Mouse (Mus musculus): Measurements from ENCODE around the gene Cnbd2. TPM values are rescaled to one million over a fixed set of nuclear protein-coding genes. Genes with fewer than 3 reads are reported as not detected.

The Cnbd2 gene
- total RNA-seq, 1 experiment from 2014 or later = 3.8 TPM

DNA sequence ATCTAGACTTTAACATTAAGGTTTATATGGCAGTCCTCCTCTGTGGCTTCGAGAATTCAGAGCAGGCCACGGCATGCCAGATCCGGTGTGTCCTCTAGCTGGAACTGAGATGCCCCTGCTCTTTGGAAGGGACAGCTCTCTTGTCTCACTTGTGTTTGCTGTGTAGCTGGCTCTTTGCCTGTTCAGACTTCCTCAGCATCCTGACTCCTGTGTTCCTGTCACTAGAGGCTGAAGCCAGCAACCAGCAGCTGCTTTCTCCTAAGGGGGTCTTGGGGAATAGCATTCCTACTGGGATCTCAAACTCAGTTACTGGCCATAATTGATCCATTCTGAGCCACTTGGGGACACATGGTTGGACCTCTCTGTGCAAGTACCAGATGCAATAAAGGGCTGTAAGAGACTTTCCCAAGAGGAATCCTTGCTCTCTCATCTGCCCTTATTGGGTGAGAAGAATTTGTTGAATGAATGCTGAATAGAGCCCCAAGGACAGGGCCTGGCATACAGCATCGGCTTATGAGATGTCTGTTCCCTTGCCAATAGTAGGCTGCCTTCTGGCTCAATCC, 37.3 kb downstream of the Cnbd2 start:
- ATAC-seq (replicated peaks in 1 of 2; ENCODE audit: insufficient read depth in 1 of 2, low FRiP score in 2 of 2, low TSS enrichment in 1 of 2, low read depth in 1 of 2, poor library complexity in 2 of 2, severe bottlenecking in 2 of 2) = no peak

GRCm38 (mm10) chr2:156351243-156351642, 39.1 kb downstream of the Cnbd2 start:
- no peak for ATAC-seq (replicated peaks in 1 of 2; ENCODE audit: insufficient read depth in 1 of 2, low FRiP score in 2 of 2, low TSS enrichment in 1 of 2, low read depth in 1 of 2, poor library complexity in 2 of 2, severe bottlenecking in 2 of 2)

- ATAC-seq (replicated peaks in 1 of 2; ENCODE audit: insufficient read depth in 1 of 2, low FRiP score in 2 of 2, low TSS enrichment in 1 of 2, low read depth in 1 of 2, poor library complexity in 2 of 2, severe bottlenecking in 2 of 2) = no peak
Observed at GRCm38 (mm10) chr2:156352413-156353165, 40.5 kb downstream of the Cnbd2 start.

GRCm38 (mm10) chr2:156353265-156353692, 41.2 kb downstream of the Cnbd2 start:
- no peak for ATAC-seq (replicated peaks in 1 of 2; ENCODE audit: insufficient read depth in 1 of 2, low FRiP score in 2 of 2, low TSS enrichment in 1 of 2, low read depth in 1 of 2, poor library complexity in 2 of 2, severe bottlenecking in 2 of 2)

DNA sequence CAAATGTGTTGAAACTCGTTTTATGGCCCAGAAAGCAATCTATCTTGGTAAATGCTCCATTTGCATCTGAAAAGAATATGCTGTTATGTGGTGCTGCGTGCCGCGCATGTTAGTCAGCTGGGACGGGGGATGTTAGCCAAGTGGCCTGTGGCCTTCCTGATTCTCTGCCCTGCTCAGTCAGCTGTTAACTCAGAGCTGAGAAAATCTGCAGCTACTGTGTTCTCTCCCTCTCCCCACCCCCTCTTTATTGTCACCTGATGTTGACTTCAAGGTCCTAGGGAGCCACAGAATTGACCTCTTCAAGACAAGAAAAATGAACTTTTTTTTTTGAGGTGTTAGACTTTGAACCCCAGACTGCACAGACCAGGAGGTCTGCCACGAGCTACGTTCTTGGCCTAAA, 43.9 kb downstream of the Cnbd2 start:
- ATAC-seq (replicated peaks in 1 of 2; ENCODE audit: insufficient read depth in 1 of 2, low FRiP score in 2 of 2, low TSS enrichment in 1 of 2, low read depth in 1 of 2, poor library complexity in 2 of 2, severe bottlenecking in 2 of 2) = no peak

DNA sequence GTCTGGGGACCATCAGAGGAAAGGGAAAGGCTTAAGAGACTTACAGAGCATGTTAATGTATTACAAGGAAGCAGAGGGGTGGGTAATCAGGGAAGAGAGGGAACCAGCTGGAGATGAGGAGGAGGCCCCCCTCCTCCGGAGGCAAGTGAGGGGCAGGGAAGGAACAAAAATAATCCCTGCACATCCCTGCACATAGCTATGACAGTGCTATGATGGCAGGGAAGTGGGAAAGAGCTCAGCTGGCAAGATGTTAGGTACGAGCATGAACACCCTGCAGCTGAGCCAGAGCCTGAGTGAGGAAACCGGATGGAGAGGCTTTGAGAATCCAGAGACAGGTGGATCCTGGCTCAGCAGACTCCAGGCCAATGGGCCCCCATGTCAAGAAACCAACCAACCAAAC, 56.4 kb downstream of the Cnbd2 start:
- ATAC-seq (replicated peaks in 1 of 2; ENCODE audit: insufficient read depth in 1 of 2, low FRiP score in 2 of 2, low TSS enrichment in 1 of 2, low read depth in 1 of 2, poor library complexity in 2 of 2, severe bottlenecking in 2 of 2) = no peak

- ATAC-seq (replicated peaks in 1 of 2; ENCODE audit: insufficient read depth in 1 of 2, low FRiP score in 2 of 2, low TSS enrichment in 1 of 2, low read depth in 1 of 2, poor library complexity in 2 of 2, severe bottlenecking in 2 of 2) = no peak
Observed at GRCm38 (mm10) chr2:156370896-156371295, 58.8 kb downstream of the Cnbd2 start.

DNA sequence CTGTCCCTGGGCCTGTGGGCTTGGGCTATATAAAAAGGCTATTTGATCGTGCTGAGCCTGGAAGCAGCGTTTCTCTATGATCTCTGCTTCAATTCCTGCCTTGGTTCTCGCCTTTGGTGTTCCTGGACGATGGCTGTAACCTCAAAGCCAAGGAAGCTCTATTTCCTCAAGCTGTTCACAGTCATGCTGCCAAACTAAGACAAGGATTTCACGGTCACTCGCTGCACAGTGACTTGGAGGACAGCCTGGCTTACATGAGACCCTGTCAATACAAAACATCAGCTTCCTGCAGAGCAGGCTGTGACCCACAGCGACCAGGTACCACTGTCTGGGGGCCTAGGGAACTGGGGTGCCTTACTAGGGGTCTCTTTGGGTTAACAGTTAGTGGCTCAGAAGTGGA, 64.9 kb downstream of the Cnbd2 start:
- ATAC-seq (replicated peaks in 1 of 2; ENCODE audit: insufficient read depth in 1 of 2, low FRiP score in 2 of 2, low TSS enrichment in 1 of 2, low read depth in 1 of 2, poor library complexity in 2 of 2, severe bottlenecking in 2 of 2) = no peak

DNA sequence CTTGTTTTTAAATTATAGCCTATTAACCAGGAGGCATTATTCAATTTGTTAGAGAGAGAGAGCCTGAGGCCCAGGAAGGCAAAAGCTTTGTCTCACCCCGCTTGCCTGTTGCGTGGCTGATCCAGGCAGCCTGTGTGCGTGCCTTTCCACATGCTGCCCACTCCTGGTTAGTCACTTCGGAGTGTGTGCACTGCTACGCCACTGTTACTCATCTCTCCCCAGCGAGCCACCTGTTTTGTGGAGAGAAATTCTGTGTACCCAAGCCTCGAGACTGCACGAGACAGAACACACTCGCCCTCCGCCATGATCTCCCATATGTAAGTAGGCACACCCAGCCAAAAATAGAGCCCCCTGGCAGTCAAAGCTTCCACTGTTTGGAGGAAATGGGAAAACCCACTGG, 67.8 kb downstream of the Cnbd2 start:
- ATAC-seq (replicated peaks in 1 of 2; ENCODE audit: insufficient read depth in 1 of 2, low FRiP score in 2 of 2, low TSS enrichment in 1 of 2, low read depth in 1 of 2, poor library complexity in 2 of 2, severe bottlenecking in 2 of 2) = no peak

- no peak for ATAC-seq (replicated peaks in 1 of 2; ENCODE audit: insufficient read depth in 1 of 2, low FRiP score in 2 of 2, low TSS enrichment in 1 of 2, low read depth in 1 of 2, poor library complexity in 2 of 2, severe bottlenecking in 2 of 2)
Observed at GRCm38 (mm10) chr2:156381350-156381749, 69.3 kb downstream of the Cnbd2 start.

DNA sequence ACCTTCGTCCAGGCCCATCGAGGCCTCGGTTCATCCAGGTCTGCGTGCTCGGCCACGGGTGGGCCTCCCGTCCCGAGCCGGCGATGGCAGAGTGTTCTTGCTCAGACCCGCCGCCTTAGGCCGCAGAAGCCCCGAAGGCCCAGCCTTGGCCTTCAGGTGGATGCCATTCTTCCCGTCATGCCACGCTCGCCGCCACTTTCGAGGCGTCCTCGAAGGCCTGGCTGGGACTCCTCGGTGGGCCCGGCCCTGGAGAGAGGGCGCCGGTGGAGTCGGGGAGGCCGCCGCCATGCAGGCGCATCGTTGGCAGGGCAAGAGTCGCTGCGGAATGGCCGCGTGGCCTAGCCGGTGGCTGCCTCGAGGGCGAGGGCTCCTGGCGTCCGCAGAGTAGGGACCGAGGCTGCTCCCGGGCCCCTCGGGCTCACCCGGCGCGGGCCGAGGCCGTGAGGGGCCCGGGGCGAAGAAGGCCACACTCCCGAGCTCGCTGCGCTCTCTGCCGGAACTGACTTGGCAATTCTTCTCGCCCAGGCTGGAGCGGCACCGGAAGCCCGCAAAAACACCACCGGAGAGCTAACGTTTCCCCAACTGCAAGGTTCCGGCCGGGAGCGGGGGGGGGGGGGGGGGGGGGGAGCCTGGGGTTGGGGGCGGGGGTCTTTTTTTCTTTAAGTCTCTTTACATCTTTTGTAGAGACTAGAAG, 80.5 kb downstream of the Cnbd2 start:
- ATAC-seq (replicated peaks in 1 of 2; ENCODE audit: insufficient read depth in 1 of 2, low FRiP score in 2 of 2, low TSS enrichment in 1 of 2, low read depth in 1 of 2, poor library complexity in 2 of 2, severe bottlenecking in 2 of 2) = peak; percentile 83 to 96

DNA sequence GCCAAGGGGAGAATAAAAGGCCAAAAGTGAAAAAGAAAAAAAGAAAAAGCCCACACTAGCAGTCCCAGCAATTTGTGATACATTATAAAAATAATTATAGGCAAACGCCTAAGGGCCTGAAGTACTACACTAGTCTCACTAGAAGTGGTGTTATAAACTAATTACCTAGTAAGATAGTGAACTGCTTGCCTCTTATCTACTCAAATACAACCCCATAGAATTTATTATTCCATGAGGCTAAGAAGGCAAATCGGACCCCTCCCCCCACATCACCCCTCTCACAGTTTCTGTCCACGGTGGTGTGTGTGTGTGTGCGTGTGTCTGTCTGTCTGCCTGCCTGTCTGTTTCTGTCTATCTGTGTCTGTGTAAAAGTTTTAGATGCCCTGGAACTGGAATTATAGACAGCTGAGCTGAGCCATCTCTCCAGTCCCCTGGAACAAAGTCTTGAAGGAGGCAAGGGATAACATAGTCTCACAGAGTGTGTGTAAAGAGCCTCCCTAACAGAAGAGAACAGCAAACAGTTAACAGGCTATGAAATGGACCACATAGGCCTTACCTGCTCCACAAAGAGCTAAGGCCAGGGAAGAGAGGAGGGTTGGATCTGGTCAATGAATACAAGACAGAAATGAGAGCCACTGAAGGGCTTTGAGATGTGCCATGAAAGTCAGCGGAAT, 81.2 kb downstream of the Cnbd2 start:
- no peak for ATAC-seq (replicated peaks in 1 of 2; ENCODE audit: insufficient read depth in 1 of 2, low FRiP score in 2 of 2, low TSS enrichment in 1 of 2, low read depth in 1 of 2, poor library complexity in 2 of 2, severe bottlenecking in 2 of 2)

DNA sequence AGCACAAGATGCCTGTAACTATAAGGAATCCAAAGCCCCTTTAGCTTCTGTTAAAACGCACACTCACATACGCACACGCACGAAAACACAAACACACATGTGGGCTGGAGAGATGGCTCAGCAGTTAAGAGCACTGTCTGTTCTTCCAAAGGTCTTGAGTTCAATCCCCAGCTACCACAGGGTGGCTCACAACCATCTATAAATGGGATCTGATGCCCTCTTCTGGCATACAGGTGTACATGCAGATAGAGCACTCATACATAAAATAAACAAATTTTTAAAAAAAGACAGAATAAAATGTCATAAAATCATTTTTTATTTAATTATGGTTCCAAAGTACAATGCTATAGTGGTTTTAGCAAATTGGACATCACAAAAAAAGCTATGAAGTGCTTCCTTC, 82.2 kb downstream of the Cnbd2 start:
- no peak for ATAC-seq (replicated peaks in 1 of 2; ENCODE audit: insufficient read depth in 1 of 2, low FRiP score in 2 of 2, low TSS enrichment in 1 of 2, low read depth in 1 of 2, poor library complexity in 2 of 2, severe bottlenecking in 2 of 2)

- ATAC-seq (replicated peaks in 1 of 2; ENCODE audit: insufficient read depth in 1 of 2, low FRiP score in 2 of 2, low TSS enrichment in 1 of 2, low read depth in 1 of 2, poor library complexity in 2 of 2, severe bottlenecking in 2 of 2) = no peak
Observed at GRCm38 (mm10) chr2:156396096-156396495, 84.0 kb downstream of the Cnbd2 start.

- no peak for ATAC-seq (replicated peaks in 1 of 2; ENCODE audit: insufficient read depth in 1 of 2, low FRiP score in 2 of 2, low TSS enrichment in 1 of 2, low read depth in 1 of 2, poor library complexity in 2 of 2, severe bottlenecking in 2 of 2)
Observed at GRCm38 (mm10) chr2:156397988-156398387, 85.9 kb downstream of the Cnbd2 start.

- ATAC-seq (replicated peaks in 1 of 2; ENCODE audit: insufficient read depth in 1 of 2, low FRiP score in 2 of 2, low TSS enrichment in 1 of 2, low read depth in 1 of 2, poor library complexity in 2 of 2, severe bottlenecking in 2 of 2) = no peak
Observed at GRCm38 (mm10) chr2:156399485-156399884, 87.4 kb downstream of the Cnbd2 start.

DNA sequence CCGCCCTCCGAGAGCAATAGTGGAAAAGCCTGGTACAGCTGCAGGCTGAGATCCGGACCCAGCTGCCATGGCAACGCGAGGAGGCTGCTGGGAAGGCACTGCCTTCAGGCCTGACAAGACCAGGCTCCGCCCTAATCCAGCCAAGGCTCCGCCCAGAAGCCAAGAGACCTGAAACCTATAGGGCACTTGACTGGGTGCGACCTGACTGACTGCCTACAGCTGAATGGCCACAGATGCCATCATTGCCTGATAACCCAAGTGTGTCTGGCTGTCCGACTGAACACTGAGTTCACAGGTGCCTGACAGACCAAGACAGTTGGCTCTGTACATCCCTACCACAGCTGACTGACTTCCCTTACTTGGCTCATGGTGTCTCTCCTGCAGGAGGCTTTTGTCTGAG, 89.2 kb downstream of the Cnbd2 start:
- peak; percentile 75 to 85 for ATAC-seq (replicated peaks in 1 of 2; ENCODE audit: insufficient read depth in 1 of 2, low FRiP score in 2 of 2, low TSS enrichment in 1 of 2, low read depth in 1 of 2, poor library complexity in 2 of 2, severe bottlenecking in 2 of 2)

- ATAC-seq (replicated peaks in 1 of 2; ENCODE audit: insufficient read depth in 1 of 2, low FRiP score in 2 of 2, low TSS enrichment in 1 of 2, low read depth in 1 of 2, poor library complexity in 2 of 2, severe bottlenecking in 2 of 2) = no peak
Observed at GRCm38 (mm10) chr2:156402036-156402435, 89.9 kb downstream of the Cnbd2 start.

Data from hematopoietic stem cell, adult 5-6 weeks (primary cell).